Mouse (Mus musculus) kidney, adult 10 weeks (tissue): ENCODE data around the gene Phf6. TPM values are rescaled to one million over a fixed set of nuclear protein-coding genes. Genes with fewer than 3 reads are reported as not detected.

Experiments
- polyA plus RNA-seq: library from polyadenylated mRNA; stranded (reverse); fragments of 350-450 nt; fragmentation: Illumina TruSeq; extraction: RNeasy Lipid Tissue Mini Kit (QIAGEN cat#74804); gene quantifications from one replicate; pipeline ENCODE4 v1.2.3, GENCODE M21; 2014; ENCODE audit warnings: low read depth, low replicate concordance

The Phf6 gene
- polyA plus RNA-seq: 42.3 TPM

DNA sequence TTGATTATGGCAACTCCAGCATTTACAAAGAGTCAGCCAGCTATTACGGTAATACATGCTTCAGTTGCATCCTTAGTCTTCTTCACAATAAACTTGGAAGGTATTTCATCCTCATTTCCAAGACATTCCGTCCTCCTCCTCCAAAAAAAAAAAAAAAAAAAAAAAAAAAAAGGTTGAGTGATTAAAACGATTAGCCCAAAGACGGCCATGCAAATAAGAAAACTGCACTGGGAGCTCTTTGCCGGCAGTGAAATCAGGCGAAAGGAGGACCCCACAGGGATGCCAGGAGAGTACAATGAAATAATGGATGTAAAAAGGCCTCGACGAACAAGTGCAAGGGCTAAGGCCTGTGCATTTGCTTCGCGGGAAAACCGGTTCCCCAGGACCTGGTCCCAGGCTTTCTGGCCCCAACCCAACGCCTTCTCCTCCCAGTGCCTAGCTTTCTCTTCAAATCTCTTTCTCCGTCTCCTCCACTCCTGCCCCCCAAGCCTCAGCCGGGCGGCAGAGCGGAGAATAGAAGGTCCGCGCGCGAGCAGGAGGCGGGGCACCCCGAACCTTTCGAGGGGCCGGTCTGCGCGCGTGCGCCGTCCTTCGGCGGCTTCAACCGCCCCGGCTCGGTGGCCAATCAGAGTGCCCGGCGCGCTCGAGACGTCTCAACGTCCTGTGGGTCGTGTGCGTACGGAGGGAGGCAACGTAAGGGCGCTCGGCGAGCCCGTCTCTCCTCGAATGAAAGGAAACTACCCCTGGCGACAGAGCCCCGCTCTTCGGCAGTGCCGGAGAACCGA, at the start of gene Phf6:
Phf6 (plus strand) TSS at position 680 of the 785 bp plus-strand sequence.

DNA sequence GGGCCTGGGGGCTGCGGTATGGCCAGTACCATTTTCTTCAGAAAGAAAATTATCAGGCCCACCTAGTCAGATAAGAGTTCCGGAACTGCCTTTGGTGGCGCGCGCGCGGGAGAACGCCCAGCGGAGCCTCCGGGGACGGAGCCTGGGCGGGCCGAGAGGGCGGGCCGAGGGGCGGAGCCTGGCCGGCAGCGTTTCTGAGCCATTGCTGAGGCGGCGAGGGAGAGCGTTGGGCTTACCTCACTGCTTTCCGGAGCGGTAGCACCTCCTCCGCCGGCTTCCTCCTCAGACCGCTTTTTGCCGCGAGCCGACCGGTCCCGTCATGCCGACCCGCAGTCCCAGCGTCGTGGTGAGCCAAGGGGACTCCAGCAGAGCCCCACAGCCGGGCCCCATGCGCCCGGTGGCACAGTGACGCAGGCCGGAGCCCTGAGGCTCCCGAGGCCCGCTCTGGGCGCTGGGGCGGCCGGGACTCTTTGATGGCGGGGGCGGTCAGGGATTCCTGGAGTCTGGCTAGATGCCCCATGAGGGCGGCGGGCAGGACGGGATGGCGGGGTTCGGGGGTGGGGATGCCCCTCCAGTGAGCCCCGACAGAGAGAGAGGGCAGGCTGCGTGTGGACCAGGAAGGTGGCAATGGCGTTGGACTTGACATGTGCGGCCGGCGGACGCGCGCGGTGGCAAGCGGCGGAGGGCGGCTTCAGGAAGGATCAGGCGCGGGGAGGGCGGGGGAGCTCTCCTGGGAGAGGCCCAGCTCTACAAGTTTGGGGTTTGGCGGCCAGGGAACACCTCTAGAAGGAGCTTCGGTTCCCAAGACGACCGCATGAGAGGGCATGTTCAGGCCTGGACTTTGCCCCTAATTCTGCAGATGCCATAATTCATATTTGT, 76.1 kb downstream of the Phf6 start, which contains the start of gene Hprt:
Hprt (plus strand) TSS at position 233 of the 879 bp plus-strand sequence.

Other genes with a start within 250 kb of the Phf6 start
- gene Ccdc160, start 121.1 kb upstream of the Phf6 start, polyA plus RNA-seq: 16.7 TPM
- 348 TPM for gene Hprt, start 75.9 kb downstream of the Phf6 start, polyA plus RNA-seq